Mouse (Mus musculus): ENCODE measurements around the gene Il18r1. TPM values are rescaled to one million over a fixed set of nuclear protein-coding genes. Genes with fewer than 3 reads are reported as not detected.

Gene Il18r1
- polyA plus RNA-seq (2016; fragmentation: Nextera tagmentation; extraction: Ambion mirVana): not detected in 2 replicates

DNA sequence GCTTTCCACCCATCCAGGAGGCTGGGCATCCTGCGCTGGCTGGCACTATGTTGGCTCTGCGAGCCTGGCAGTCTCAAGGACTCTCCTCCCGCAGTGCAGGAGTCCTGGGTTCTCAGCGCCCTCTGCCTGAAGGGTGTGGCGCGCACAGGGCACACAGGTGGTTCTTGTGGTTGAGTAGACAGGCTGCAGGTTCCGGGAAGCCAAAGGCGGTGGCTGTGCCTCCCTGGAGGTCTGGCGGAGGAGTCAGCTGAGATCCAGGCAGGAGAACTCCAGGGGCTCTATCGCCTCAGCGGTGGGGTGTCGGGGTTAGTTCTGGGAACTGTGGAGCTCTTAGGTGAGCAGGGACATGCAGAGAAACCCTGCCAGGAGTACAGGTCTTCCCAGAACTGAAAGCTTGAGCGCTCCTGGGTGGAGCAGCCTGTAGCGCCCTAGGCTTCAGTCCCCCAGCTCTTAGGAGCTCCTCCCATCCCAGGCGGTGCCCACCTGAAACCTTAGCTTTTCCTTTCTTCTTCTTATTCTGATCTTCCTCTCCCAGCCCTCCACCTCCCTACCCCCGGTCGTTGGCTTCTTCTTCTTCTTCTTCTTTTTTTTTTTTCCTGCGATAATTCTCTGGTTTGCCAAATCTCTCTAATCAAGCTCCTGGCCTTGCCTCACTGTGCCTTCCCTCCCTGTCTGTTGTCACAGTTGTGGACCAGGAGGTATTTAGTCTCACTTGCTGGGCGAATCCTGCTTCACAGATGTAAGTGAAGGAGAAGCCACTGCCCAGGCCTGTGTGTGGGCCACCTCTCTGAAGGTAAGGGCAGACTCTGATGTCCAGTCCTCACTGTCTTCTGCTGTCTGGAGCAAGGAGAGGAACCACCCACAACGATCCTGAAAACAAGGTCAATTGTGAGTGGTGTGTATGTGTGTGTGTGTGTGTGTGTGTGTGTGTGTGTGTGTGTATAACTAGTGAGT lies at the start of gene Il18r1:
Il18r1 (plus strand) TSS at position 76 of the 954 bp plus-strand sequence.
- Histone ChIP-seq H3K4me3 (no peak within 1 kb of the TSS), H3K4me1 (no peaks in the 10 kb centered on the region), H3K27ac (no peak within 1 kb of the TSS), H3K36me3 (replicated peaks) (no peaks in the 10 kb centered on the region), H3K27me3 (ENCODE audit: poor library complexity, severe bottlenecking) (no peaks in the 10 kb centered on the region), H3K9me3 (no peaks in the 10 kb centered on the region)
- no peak for DNase-seq (ENCODE audit: extremely low spot score, low spot score)
- WGBS: 51% methylated on average over 20 of the region's 20 CpGs

DNA sequence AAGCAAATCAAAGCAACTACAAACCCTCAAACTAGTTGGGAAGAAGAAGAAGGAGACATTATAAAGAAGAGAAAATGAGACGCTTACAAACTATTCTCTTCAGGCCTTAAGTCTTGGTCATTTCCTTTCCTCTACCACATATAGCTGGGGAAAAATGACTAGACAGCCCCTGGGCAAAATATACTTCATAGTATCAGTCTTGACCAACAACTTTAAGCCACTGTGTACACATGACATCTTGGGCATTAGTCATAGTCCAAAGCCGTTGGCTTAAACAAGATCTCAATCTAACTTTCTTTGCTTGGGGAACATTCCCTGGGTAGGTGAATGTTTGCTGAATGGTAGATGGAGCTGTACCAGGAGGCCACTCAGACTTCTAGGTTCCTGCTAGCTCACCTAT lies 48.3 kb upstream of the Il18r1 start:
- Histone ChIP-seq H3K27me3 (ENCODE audit: poor library complexity, severe bottlenecking) (no peaks in the 10 kb centered on the region), H3K4me3 (no peak overlapping the region), H3K36me3 (replicated peaks) (no peaks in the 10 kb centered on the region), H3K9me3 (no peaks in the 10 kb centered on the region), H3K27ac (no peak overlapping the region), H3K4me1 (no peaks in the 10 kb centered on the region)
- no peak for DNase-seq (ENCODE audit: extremely low spot score, low spot score)
- 94% methylated on average over 2 of the region's 2 CpGs for WGBS

DNA sequence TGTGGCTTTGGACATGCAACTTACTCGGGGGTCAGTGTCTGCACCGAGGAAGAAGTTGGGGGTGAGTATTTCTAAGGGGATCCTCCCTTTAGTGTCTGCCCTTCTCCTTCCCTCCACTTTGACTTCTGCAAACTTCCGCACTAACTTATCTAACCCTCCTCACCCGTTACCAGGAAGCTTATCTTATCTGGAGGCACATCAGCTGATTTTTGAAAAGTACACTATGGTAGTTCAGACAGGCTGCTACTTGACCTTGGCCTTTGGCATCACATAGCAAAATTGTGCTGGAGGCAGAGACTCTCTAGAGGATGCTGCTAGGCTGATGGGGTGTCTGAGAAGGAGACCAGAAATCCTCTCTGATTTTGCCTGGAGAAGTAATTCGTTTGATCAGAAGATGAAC lies 46.8 kb upstream of the Il18r1 start:
- Histone ChIP-seq H3K9me3 (no peaks in the 10 kb centered on the region), H3K4me1 (no peaks in the 10 kb centered on the region), H3K27ac (no peak overlapping the region), H3K4me3 (no peak overlapping the region), H3K36me3 (replicated peaks) (no peaks in the 10 kb centered on the region), H3K27me3 (ENCODE audit: poor library complexity, severe bottlenecking) (no peaks in the 10 kb centered on the region)
- WGBS: 86% methylated on average over 5 of the region's 5 CpGs
- no peak for DNase-seq (ENCODE audit: extremely low spot score, low spot score)

DNA sequence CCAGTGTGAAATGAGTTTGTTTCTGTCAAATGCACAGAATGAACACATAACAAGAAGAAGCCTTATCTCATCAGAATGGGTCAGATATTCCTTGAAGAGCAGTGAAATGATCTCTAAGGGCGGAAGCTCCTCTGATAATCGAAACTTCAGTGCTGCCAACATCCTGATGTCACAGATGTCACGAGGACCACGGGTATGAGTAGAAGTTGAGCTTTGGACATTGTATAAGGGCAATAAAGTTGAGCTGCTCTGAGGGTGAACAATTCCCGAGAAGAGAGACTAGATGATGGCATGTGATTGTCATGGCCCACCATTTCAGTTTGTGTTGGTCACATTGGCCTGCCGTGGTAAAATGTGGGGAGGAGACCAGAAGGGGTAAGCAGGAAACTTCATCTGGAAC lies 41.5 kb upstream of the Il18r1 start:
- Histone ChIP-seq H3K4me1 (no peaks in the 10 kb centered on the region), H3K4me3 (no peak overlapping the region), H3K27me3 (ENCODE audit: poor library complexity, severe bottlenecking) (no peaks in the 10 kb centered on the region), H3K9me3 (no peaks in the 10 kb centered on the region), H3K36me3 (replicated peaks) (no peaks in the 10 kb centered on the region), H3K27ac (no peak overlapping the region)
- DNase-seq (ENCODE audit: extremely low spot score, low spot score): no peak
- WGBS: 88% methylated on average over 6 of the region's 6 CpGs

DNA sequence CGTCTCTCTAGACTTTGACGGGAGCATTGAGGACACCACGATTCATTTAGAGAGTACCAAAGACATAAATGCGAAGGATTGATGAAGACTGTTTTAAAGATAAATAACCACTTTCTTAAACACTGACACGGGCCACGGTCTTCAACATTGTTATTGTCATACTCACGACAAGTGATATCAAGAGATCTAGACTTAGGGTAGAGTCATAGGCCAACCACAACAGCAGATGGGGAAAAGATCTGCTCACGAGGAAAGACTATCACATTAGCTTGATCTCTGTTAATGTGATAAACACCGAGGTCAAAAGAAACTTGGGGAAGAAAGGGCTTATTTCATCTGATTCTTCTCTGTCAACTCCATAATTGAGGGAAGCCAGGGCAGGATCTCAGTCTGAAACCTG lies 38.1 kb upstream of the Il18r1 start:
- Histone ChIP-seq H3K4me3 (no peak overlapping the region), H3K36me3 (replicated peaks) (no peaks in the 10 kb centered on the region), H3K27me3 (ENCODE audit: poor library complexity, severe bottlenecking) (no peaks in the 10 kb centered on the region), H3K27ac (no peak overlapping the region), H3K4me1 (no peaks in the 10 kb centered on the region), H3K9me3 (no peaks in the 10 kb centered on the region)
- DNase-seq (ENCODE audit: extremely low spot score, low spot score): no peak
- WGBS: 92% methylated on average over 9 of the region's 9 CpGs

DNA sequence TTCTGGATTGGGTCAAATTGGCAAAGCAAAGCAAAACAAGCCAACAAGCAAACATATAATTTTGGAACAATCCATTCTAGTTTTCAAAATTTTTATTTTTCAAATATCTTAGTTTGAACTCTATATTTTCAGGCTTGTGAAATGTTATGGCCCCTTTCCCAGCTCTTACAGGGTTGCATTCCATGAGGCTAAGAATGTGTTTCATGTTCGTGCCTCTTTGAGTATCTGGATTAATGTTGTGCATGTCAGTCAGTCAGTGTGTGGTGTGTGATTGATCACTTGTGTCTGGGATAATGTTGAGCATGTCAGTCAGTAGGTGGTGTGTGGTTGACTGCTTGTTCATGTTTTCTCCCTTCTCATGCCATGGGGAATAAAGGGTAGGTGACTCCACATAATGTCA lies 37.5 kb upstream of the Il18r1 start:
- no peak overlapping the region for H3K4me3 ChIP-seq
- no peaks in the 10 kb centered on the region for H3K27me3 ChIP-seq (ENCODE audit: poor library complexity, severe bottlenecking)
- H3K36me3 ChIP-seq (replicated peaks): no peaks in the 10 kb centered on the region
- no peaks in the 10 kb centered on the region for H3K9me3 ChIP-seq
- 91% methylated on average over 1 of the region's 1 CpGs for WGBS
- H3K4me1 ChIP-seq: no peaks in the 10 kb centered on the region
- no peak for DNase-seq (ENCODE audit: extremely low spot score, low spot score)
- no peak overlapping the region for H3K27ac ChIP-seq

DNA sequence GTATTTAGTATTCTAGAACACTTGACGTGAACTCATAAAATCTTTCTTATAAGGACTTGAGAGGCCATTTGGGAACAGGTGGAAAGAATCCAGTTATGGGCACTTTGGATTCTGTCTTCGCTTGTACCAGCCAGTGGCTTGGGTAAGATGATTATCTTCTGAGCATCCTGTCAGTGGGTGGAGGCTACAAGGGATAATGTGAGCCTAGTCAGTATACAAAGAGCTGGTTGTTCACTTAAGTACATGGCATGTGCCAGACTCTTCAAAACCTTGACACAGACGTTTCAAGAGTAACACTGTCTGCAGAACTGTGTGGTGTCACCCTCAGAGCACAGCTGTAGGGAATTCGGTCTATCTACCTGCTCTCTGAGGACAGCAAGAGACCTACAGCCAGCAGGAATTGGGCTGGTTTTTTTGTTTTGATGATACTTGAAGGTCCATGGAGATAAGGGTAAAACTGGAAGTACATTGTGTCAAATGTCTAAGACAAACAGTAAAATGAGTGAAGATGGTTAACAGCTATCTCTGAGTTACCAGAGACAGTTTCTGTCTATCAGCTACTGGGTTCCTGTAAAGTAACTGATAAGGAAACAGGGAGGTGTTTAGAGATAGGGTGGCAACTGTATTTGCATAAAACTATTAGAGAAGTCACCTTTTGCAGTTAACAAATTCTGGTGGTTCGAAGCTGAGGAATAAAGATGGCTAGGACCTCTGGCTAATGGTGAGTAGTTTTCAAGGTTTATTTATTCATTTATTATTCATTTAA lies 36.3 kb upstream of the Il18r1 start, which contains the start of gene Il1rl1:
Il1rl1 (plus strand) TSS at position 661 of the 766 bp plus-strand sequence.
- Histone ChIP-seq H3K4me1 (no peaks in the 10 kb centered on the region), H3K27ac (no peak within 1 kb of the TSS), H3K4me3 (no peak within 1 kb of the TSS), H3K27me3 (ENCODE audit: poor library complexity, severe bottlenecking) (no peaks in the 10 kb centered on the region), H3K36me3 (replicated peaks) (no peaks in the 10 kb centered on the region), H3K9me3 (no peaks in the 10 kb centered on the region)
- DNase-seq (ENCODE audit: extremely low spot score, low spot score): no peak
- 86% methylated on average over 5 of the region's 5 CpGs for WGBS

DNA sequence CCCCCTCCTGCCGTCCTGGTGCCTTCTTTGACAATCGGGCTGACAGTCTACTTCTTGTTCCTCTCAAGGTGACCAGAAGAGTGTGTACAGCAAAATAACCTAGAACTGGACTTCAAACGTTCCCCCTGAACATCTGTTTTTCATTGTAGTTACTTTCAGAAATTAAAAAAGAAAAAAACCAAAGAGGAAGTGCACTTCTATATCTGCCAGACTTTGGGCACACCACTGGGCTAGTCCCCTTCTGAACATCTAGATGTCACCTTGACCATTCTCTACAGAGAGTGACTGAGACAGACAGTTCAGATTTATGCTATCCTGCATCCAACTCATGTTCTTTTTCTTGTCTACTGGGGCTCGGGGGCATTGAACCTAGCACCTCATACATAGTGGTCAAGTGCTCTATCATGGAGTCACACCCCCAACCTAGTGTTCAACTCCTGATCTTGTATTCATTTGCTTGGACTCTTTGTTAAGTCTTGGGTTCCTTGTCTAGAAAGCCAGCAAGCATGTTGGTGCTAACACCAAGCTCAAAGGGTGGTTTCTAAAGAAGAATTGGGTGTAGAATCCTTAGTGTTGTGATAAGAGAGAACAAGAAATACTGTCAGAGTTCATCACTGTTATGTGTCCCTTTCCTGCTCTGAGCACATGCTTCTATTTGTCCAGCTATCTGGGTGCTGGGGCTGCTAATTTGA lies 35.1 kb upstream of the Il18r1 start:
- no peak for DNase-seq (ENCODE audit: extremely low spot score, low spot score)
- Histone ChIP-seq H3K36me3 (replicated peaks) (no peaks in the 10 kb centered on the region), H3K27ac (no peak overlapping the region), H3K9me3 (no peaks in the 10 kb centered on the region), H3K4me1 (no peaks in the 10 kb centered on the region), H3K4me3 (no peak overlapping the region), H3K27me3 (ENCODE audit: poor library complexity, severe bottlenecking) (no peaks in the 10 kb centered on the region)
- 81% methylated on average over 4 of the region's 4 CpGs for WGBS

DNA sequence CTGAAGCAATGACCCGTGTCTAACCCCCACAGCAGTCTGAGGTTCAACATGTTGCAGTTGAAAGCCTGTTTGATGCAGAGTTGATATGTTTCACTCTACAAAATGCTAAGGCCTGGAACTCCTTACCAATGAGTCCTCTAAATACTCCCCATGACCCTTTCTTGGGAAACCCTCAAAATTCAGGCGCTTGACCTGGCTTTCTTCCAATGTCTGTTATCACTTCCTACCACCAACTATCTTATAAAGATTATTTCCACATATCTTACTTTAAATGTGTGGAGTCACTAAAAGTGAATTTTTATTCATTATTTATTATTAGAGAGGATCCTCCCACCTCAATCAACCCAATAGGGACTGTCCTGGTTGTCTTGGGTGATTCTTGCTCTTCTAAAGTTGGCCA lies 33.2 kb upstream of the Il18r1 start:
- Histone ChIP-seq H3K4me3 (no peak overlapping the region), H3K36me3 (replicated peaks) (no peaks in the 10 kb centered on the region), H3K4me1 (no peaks in the 10 kb centered on the region), H3K27me3 (ENCODE audit: poor library complexity, severe bottlenecking) (no peaks in the 10 kb centered on the region), H3K9me3 (no peaks in the 10 kb centered on the region), H3K27ac (no peak overlapping the region)
- DNase-seq (ENCODE audit: extremely low spot score, low spot score): no peak
- WGBS: 91% methylated on average over 2 of the region's 2 CpGs

DNA sequence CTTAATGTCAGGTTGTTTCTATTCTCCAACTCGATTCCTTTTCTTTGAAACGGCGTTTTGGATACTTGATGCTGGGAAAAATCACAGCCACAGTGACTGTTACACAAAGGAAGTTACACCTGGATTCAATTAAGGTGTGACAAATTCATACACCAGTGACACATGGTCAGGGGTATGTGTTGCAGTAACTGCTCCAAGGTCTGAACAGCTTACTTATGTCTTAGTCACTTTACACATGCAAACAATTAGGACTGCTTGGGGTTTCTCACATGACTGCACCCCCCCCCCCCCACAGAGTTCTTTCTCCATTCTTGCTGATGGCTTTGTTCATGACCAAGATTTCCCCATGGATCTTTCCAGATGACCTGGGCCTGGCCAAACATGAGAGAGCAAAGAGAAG lies 29.4 kb upstream of the Il18r1 start:
- Histone ChIP-seq H3K36me3 (replicated peaks) (no peaks in the 10 kb centered on the region), H3K4me1 (no peaks in the 10 kb centered on the region), H3K4me3 (no peak overlapping the region), H3K27me3 (ENCODE audit: poor library complexity, severe bottlenecking) (no peaks in the 10 kb centered on the region), H3K9me3 (no peaks in the 10 kb centered on the region), H3K27ac (no peak overlapping the region)
- no peak for DNase-seq (ENCODE audit: extremely low spot score, low spot score)
- WGBS: 69% methylated on average over 3 of the region's 3 CpGs

DNA sequence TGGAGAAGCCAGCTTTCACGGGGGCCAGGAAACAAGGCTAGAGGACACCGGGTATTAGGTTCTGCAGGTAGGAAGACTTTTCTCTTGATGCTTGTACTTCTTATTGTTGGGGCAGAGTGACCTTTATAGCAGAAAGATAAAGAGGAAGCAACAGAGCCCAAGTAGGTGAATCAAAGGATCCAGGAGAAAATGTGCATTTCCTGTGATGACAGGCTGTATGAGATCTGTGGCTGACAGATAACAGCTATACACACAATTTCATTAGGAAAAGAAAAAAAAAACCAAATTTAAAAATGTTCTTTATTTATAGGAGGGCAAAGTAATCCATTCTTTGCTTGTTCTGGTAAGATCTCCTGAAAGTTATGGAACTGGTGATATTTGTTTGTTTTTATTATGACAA lies 28.0 kb upstream of the Il18r1 start:
- Histone ChIP-seq H3K4me3 (no peak overlapping the region), H3K36me3 (replicated peaks) (no peaks in the 10 kb centered on the region), H3K9me3 (no peaks in the 10 kb centered on the region), H3K27ac (no peak overlapping the region), H3K4me1 (no peaks in the 10 kb centered on the region), H3K27me3 (ENCODE audit: poor library complexity, severe bottlenecking) (no peaks in the 10 kb centered on the region)
- no peak for DNase-seq (ENCODE audit: extremely low spot score, low spot score)
- WGBS: 90% methylated on average over 2 of the region's 2 CpGs

DNA sequence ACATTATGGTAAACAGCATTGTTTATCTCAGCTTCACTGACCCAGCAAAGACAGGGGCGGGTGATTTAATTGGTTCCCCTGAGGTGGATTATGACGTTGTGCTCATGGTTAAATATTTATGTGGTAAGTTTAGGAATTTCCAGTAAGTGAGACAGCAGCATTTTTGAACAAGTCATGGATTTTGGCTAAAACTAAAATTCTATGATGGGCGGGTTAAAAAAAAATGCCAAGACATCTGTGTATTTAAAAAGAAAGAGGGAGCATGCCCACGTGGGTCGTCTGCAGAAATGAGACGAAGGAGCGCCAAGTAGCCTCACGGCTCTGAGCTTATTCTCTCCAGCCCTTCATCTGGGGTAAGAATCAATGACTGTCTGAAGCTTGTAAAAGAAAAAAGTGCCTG lies 25.8 kb upstream of the Il18r1 start:
- Histone ChIP-seq H3K36me3 (replicated peaks) (no peaks in the 10 kb centered on the region), H3K4me3 (no peak overlapping the region), H3K9me3 (no peaks in the 10 kb centered on the region), H3K4me1 (no peaks in the 10 kb centered on the region), H3K27me3 (ENCODE audit: poor library complexity, severe bottlenecking) (no peaks in the 10 kb centered on the region), H3K27ac (no peak overlapping the region)
- DNase-seq (ENCODE audit: extremely low spot score, low spot score): no peak
- 86% methylated on average over 8 of the region's 8 CpGs for WGBS

Data from forebrain, embryonic 10.5 days (tissue).